ENCODE assay signal across 8 mouse cellular contexts in the genomic region with DNA sequence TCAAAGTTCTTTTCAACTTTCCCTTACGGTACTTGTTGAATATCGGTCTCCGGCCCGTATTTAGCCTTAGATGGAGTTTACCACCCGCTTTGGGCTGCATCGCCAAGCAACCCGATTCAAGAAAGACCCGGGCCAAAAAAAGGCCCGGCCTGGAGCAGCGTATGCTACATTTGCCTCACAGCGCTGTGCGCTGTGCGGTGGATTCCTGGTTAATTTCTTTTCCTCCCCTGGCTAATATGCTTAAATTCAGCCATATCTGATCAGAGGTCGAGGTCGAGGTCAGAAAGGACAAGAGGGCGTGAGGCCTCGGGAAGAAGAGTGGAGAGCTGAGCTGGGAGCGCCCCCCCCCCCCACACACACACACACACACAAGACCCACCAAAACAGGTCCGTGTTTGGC. TPM values are rescaled to one million over a fixed set of nuclear protein-coding genes. Genes with fewer than 3 reads are reported as not detected.
DNase-seq lines count a peak whose midpoint lies in the region; ATAC-seq and TF ChIP-seq lines count a peak whose summit lies in the region.

No protein-coding gene starts in this region.

- no peak for ATAC-seq in forebrain, embryonic 13.5 days
- ATAC-seq in lung, embryonic 14.5 days (ENCODE audit: insufficient read depth), result no peak

- peaks cover 20% of the 10 kb centered on the region for H3K27me3 ChIP-seq in forebrain, embryonic 10.5 days (ENCODE audit: poor library complexity, severe bottlenecking)
- no peaks in the 10 kb centered on the region for H3K27me3 ChIP-seq in forebrain, embryonic 13.5 days
- H3K27me3 ChIP-seq in lung, embryonic 14.5 days (ENCODE audit: insufficient read depth, low read length), result no peaks in the 10 kb centered on the region; the same call in 1 of the 2 replicates

- no peaks in the 10 kb centered on the region for H3K9me3 ChIP-seq in forebrain, embryonic 10.5 days
- no peaks in the 10 kb centered on the region for H3K9me3 ChIP-seq in forebrain, embryonic 13.5 days (replicated peaks)
- no peaks in the 10 kb centered on the region for H3K9me3 ChIP-seq in lung, embryonic 14.5 days (ENCODE audit: low read depth, low read length)

- H3K36me3 ChIP-seq in forebrain, embryonic 10.5 days (replicated peaks), result no peaks in the 10 kb centered on the region
- H3K36me3 ChIP-seq in forebrain, embryonic 13.5 days (ENCODE audit: poor library complexity, severe bottlenecking), result no peaks in the 10 kb centered on the region
- no peaks in the 10 kb centered on the region for H3K36me3 ChIP-seq in lung, embryonic 14.5 days (ENCODE audit: insufficient read depth)

- no peaks in the 10 kb centered on the region for H3K4me1 ChIP-seq in forebrain, embryonic 10.5 days
- no peaks in the 10 kb centered on the region for H3K4me1 ChIP-seq in forebrain, embryonic 13.5 days
- H3K4me1 ChIP-seq in lung, embryonic 14.5 days (ENCODE audit: insufficient read depth), result no peaks in the 10 kb centered on the region

- TF ChIP-seq CTCF in lung, embryonic 14.5 days (IDR thresholded peaks at IDR 0.05; ENCODE audit: low read depth), result no peak

- no peak overlapping the region for H3K27ac ChIP-seq in forebrain, embryonic 10.5 days
- H3K27ac ChIP-seq in forebrain, embryonic 13.5 days, result no peak overlapping the region
- H3K27ac ChIP-seq in lung, embryonic 14.5 days (ENCODE audit: low read depth), result no peak overlapping the region

- WGBS in forebrain, embryonic 10.5 days, result 2% methylated on average over 19 of the region's 19 CpGs
- 4% methylated on average over 19 of the region's 19 CpGs for WGBS in forebrain, embryonic 13.5 days
- 2% methylated on average over 19 of the region's 19 CpGs for WGBS in lung, embryonic 14.5 days

- H3K9ac ChIP-seq in forebrain, embryonic 13.5 days, result no peak overlapping the region
- no peak overlapping the region for H3K9ac ChIP-seq in lung, embryonic 14.5 days

- peak; percentile 59 for DNase-seq in forebrain, embryonic 10.5 days (ENCODE audit: extremely low spot score, low spot score)
- DNase-seq in lung, embryonic 14.5 days, result peak; percentile 60
- DNase-seq in lung, postnatal 10 days, result no peak
- peak; percentile 65 for DNase-seq in R1 (ENCODE audit: low read depth, low spot score)
- DNase-seq in mesoderm, embryonic 11.5 days (ENCODE audit: low read depth, low spot score), result peak; percentile 86
- no peak for DNase-seq in layer of hippocampus, adult 11-12 months (ENCODE audit: low spot score)
- DNase-seq in layer of hippocampus, adult 9-11 months, result no peak

- no peak overlapping the region for H3K4me3 ChIP-seq in forebrain, embryonic 10.5 days
- no peak overlapping the region for H3K4me3 ChIP-seq in forebrain, embryonic 13.5 days
- no peak overlapping the region for H3K4me3 ChIP-seq in lung, embryonic 14.5 days (ENCODE audit: low read depth, low read length)

- no peak overlapping the region for H3K4me2 ChIP-seq in forebrain, embryonic 13.5 days
- H3K4me2 ChIP-seq in lung, embryonic 14.5 days, result no peak overlapping the region

RNA-seq across cellular contexts. Expression of gene Apbb1ip, which starts 29.0 kb away (rescaled TPM):
- polyA plus RNA-seq in forebrain, embryonic 10.5 days (2016; fragmentation: Nextera tagmentation; extraction: Ambion mirVana), result 0.70 and 0.95 TPM in 2 replicates
- polyA plus RNA-seq in forebrain, embryonic 13.5 days (2015; fragmentation: Nextera tagmentation; extraction: Ambion mirVana), result 0.44 and 0.61 TPM in 2 replicates
- 1.0 and 1.3 TPM in 2 replicates for polyA plus RNA-seq in lung, embryonic 14.5 days (2014; fragmentation: Nextera tagmentation; extraction: Ambion mirVana)

Comparison
In these comparisons a context has a peak if more than half of its experiments do, and no peak if none do; other contexts are left out.
1. DNase-seq: peak in forebrain, embryonic 10.5 days (single experiment), lung, embryonic 14.5 days (single experiment), R1 (single experiment) and mesoderm, embryonic 11.5 days (single experiment); none in lung, postnatal 10 days (single experiment), layer of hippocampus, adult 11-12 months (single experiment) and layer of hippocampus, adult 9-11 months (single experiment).